Mouse (Mus musculus) heart, adult 8-10 months (tissue): ENCODE results near the gene Mad2l1. TPM values are rescaled to one million over a fixed set of nuclear protein-coding genes. Genes with fewer than 3 reads are reported as not detected.
A peak's percentile ranks its signal among the peaks of the same experiment; 100 is the strongest.

Source experiments
- DNase-seq: peaks from one replicate; pipeline ENCODE4 v3.0.0; 2022; ENCODE audit warnings: low spot score
- total RNA-seq, 4 experiments: library from RNA; stranded (reverse); gene quantifications; 2 replicates each; pipeline ENCODE4 v1.2.4; 2022

Mad2l1 gene
- total RNA-seq: 1 to 10 TPM; 2.7 to 3.6 (median 3.0) TPM

GRCm38 (mm10) chr6:66535028-66535862 lies at the start of gene Mad2l1:
Mad2l1 (plus strand) TSS chr6:66535390.
- peak; percentile 98 for DNase-seq

- DNase-seq: no peak
Observed at GRCm38 (mm10) chr6:66493685-66494084, 41.5 kb upstream of the Mad2l1 start.

DNA sequence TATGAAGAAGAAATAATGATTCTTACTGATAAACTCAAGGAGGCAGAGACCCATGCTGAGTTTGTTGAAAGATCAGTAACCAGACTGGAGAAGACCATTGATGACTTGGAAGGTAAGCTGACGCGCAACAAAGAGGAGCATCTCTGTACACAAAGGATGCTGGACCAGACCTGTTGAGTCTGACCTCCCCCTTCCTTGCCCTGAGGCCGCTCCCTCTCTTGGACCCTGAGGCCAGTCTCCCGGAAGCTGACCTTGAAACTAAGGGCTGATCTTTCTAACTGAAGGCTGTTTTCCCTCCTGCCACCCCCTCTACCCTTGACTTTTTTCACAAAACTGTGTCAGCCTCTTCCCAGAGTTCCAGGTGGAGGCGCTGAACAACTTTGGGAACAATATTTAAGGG lies 18.8 kb upstream of the Mad2l1 start:
- no peak for DNase-seq

DNA sequence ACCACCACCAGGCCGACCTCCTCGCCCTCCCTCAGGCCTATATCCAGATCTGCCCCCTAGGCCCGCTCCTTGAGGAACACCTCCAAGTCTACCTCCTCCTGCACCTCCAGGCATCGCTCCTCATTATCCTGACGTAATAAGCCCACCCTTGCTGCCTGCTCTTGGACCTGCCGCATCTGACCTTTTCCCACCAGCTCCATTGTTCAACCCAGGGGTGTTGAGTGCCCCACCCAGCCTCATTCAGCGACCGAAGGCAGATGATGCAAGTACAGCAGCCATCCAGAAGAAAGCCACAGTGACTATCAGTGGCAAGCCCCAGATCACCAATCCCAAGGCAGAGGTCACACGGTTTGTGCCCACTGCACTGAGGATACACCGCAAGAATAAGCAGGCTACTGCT lies 6.8 kb upstream of the Mad2l1 start:
- no peak for DNase-seq

GRCm38 (mm10) chr6:66533241-66533640 lies 1.9 kb upstream of the Mad2l1 start:
- DNase-seq: peak; percentile 51

GRCm38 (mm10) chr6:66534366-66534941 lies 736 bp upstream of the Mad2l1 start:
- no peak for DNase-seq

GRCm38 (mm10) chr6:66535966-66536365 lies 776 bp downstream of the Mad2l1 start:
- DNase-seq: no peak

DNA sequence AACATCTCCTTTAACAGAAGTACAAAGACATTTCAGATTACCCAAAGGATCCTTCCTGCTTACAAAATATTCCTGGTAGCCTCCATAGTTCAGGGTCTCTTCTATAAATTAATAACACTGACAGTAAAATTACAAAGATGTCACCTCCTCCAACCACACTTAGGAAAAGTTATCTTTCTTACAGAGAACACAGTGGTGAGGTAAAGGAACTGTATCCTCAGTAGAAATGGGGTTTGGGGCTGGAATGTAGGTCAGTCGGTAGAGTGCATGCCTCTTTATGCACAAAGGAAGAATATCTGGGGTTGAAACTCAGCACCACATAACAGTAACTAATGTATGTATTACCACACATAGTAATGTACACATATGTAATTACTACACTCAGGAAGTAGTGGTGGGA lies 24.8 kb downstream of the Mad2l1 start, which contains the start of gene Vmn1r32:
TSS of gene Vmn1r32 (minus strand) at position 101 of the 400 bp plus-strand sequence.
- DNase-seq: no peak

GRCm38 (mm10) chr6:66595804-66596203 lies 60.6 kb downstream of the Mad2l1 start:
- DNase-seq: no peak

Other genes starting within 250 kb of the Mad2l1 start
- gene Vmn1r32, start 24.7 kb downstream of the Mad2l1 start, total RNA-seq: not detected
- not detected for gene Vmn1r33, start 82.9 kb downstream of the Mad2l1 start, total RNA-seq
- gene Vmn1r34, start 108.5 kb downstream of the Mad2l1 start, total RNA-seq: not detected
- not detected for gene Vmn1r35, start 150.5 kb downstream of the Mad2l1 start, total RNA-seq
- not detected for gene Vmn1r36, start 183.8 kb downstream of the Mad2l1 start, total RNA-seq
- gene Vmn1r37, start 194.0 kb downstream of the Mad2l1 start, total RNA-seq: not detected
- not detected for gene Vmn1r38, start 247.2 kb downstream of the Mad2l1 start, total RNA-seq